26 mouse cellular contexts compared by ENCODE assay signal in the genomic region with DNA sequence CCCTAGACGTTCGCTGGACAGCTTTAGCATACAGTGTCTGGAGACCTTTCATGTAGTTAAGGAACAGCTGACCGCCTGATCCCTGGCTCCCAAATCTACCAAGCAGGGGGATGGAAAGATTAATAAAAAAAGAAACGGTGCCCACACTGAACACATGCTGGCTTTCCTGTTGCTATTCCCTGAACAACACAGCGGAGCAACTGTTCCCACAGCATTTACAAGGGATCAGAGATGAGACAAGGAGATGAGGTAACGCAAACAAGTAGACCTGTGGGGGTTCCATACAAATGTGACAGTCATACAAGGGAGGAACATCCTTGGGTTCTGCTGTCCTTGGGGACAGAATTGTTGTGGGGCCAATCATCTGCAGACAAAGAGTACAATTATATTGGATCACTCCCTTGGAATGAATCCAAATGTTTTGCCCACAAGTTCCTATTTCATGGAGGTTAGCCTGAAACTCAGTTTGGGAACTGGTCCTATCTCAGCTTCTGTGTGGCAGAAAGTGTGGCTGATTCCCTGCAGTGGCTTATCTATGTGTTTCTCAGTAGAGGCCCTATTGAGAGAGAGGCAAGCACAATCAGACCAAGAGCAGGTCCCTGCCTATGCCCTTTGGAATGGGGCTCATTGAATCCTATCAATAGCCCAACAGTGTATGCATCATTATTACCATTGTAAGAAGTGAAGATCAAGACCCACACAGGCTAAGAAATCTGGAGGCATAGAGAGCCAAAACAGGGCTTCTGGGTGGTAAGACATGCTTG.
A peak's percentile ranks its signal among the peaks of the same experiment; 100 is the strongest.
DNase-seq lines count a peak whose midpoint lies in the region; ATAC-seq and TF ChIP-seq lines count a peak whose summit lies in the region.
"Had no signal": no experiment of that assay in that cellular context is flagged by ENCODE, and none has a peak within 500 bp of the region (broad histone marks: within the 10 kb centered on the region; RNA-seq: fewer than 3 reads in every experiment).

No protein-coding gene starts in this region.

- no peak overlapping the region for H3K4me3 ChIP-seq in gastrocnemius, adult 2 months
- H3K4me3 ChIP-seq in layer of hippocampus, adult 2 months: no peak overlapping the region
- no peak overlapping the region for H3K4me3 ChIP-seq in liver, embryonic 15.5 days (replicated peaks)
- H3K4me3 ChIP-seq: embryonic facial prominence, embryonic 15.5 days; left cerebral cortex, adult 2 months; limb, embryonic 15.5 days; midbrain, embryonic 10.5 days; neural tube, embryonic 15.5 days had no signal

- 0 out of 2 replicates have a peak overlapping the region, but pooled peaks have one; percentile 12 for H3K27ac ChIP-seq in gastrocnemius, adult 2 months
- H3K27ac ChIP-seq in layer of hippocampus, adult 2 months: peak overlapping the region; percentile 80
- H3K27ac ChIP-seq in liver, embryonic 15.5 days (replicated peaks): no peak overlapping the region
- H3K27ac ChIP-seq: embryonic facial prominence, embryonic 15.5 days; hindbrain, embryonic 14.5 days; left cerebral cortex, adult 2 months; limb, embryonic 15.5 days; midbrain, embryonic 10.5 days; neural tube, embryonic 15.5 days had no signal

- no peaks in the 10 kb centered on the region for H3K36me3 ChIP-seq in liver, embryonic 15.5 days (replicated peaks)
- H3K36me3 ChIP-seq: embryonic facial prominence, embryonic 15.5 days; G1E; limb, embryonic 15.5 days; midbrain, embryonic 10.5 days; neural tube, embryonic 15.5 days had no signal

- 0 out of 2 replicates have a peak overlapping the region, but pooled peaks have one; percentile 13 for H3K4me2 ChIP-seq in liver, embryonic 15.5 days
- H3K4me2 ChIP-seq: embryonic facial prominence, embryonic 15.5 days; hindbrain, embryonic 14.5 days; limb, embryonic 15.5 days; neural tube, embryonic 15.5 days had no signal

- no peak for DNase-seq in gastrocnemius, adult 2 months
- no peak for DNase-seq in gastrocnemius, postnatal 36 days
- DNase-seq in layer of hippocampus, adult 2 months (ENCODE audit: low spot score in 2 of 2): no peak
- no peak for DNase-seq in layer of hippocampus, adult 8-10 months (ENCODE audit: low spot score in 2 of 2)
- no peak for DNase-seq in ovary, postnatal 36 days (ENCODE audit: low spot score)
- no peak for DNase-seq in urinary bladder, postnatal 36 days (ENCODE audit: low spot score in 2 of 2)
- DNase-seq: adrenal gland, adult 8-10 months; B cell, adult 2 months; cerebellum, adult 2 months; cerebellum, postnatal 36 days; embryo, embryonic 11 days; gastrocnemius, postnatal 14 days; kidney, adult 18-20 months had no signal

- no peak for ATAC-seq in liver, embryonic 15.5 days (ENCODE audit: insufficient read depth)
- ATAC-seq: forebrain, embryonic 14.5 days; inflammation-experienced regulatory T-cells, adult 6 months; lung, postnatal 0 days; midbrain, embryonic 16.5 days; Patski had no signal

- H3K4me1 ChIP-seq in liver, embryonic 15.5 days (replicated peaks): peaks cover 39% of the 10 kb centered on the region
- H3K4me1 ChIP-seq: midbrain, embryonic 10.5 days; neural tube, embryonic 15.5 days had no signal

- H3K9me3 ChIP-seq in liver, embryonic 15.5 days (replicated peaks): no peaks in the 10 kb centered on the region
- H3K9me3 ChIP-seq: embryonic facial prominence, embryonic 15.5 days; limb, embryonic 15.5 days; midbrain, embryonic 10.5 days; neural tube, embryonic 15.5 days had no signal

- WGBS in liver, embryonic 15.5 days (ENCODE audit: insufficient replicate concordance): 61% methylated on average over 6 of the region's 6 CpGs

- no peaks in the 10 kb centered on the region for H3K27me3 ChIP-seq in liver, embryonic 15.5 days
- H3K27me3 ChIP-seq: embryonic facial prominence, embryonic 15.5 days; limb, embryonic 15.5 days; neural tube, embryonic 15.5 days; Patski had no signal

- no peak overlapping the region for H3K9ac ChIP-seq in liver, embryonic 15.5 days
- H3K9ac ChIP-seq: embryonic facial prominence, embryonic 15.5 days; hindbrain, embryonic 14.5 days; limb, embryonic 15.5 days; neural tube, embryonic 15.5 days had no signal

- no peak for TF ChIP-seq CTCF in gastrocnemius, adult 2 months (IDR thresholded peaks at IDR 0.05)
- TF ChIP-seq CTCF in layer of hippocampus, adult 2 months (conservative IDR thresholded peaks at IDR 0.05): no peak

- intact Hi-C loops in gastrocnemius, adult 2 months (cut with DNase I): no loop called here
- intact Hi-C loops in gastrocnemius, postnatal 36 days (cut with DNase I): loop anchor here (5.0 kb wide), 1 partner anchor 61 kb away; no protein-coding TSS in a partner anchor
